Mouse (Mus musculus) embryonic fibroblast, embryonic 13.5 days (primary cell): Measurements from ENCODE around the gene Arl6ip4. TPM values are rescaled to one million over a fixed set of nuclear protein-coding genes. Genes with fewer than 3 reads are reported as not detected.
A peak's percentile ranks its signal among the peaks of the same experiment; 100 is the strongest.

ENCODE experiments used
- H3K27ac ChIP-seq: 2 replicates; pipeline ENCODE4 v1.5.1; 2012; ENCODE audit warnings: low read length, control low read depth, inconsistent platforms; ENCODE audit not compliant: insufficient read depth
- H3K4me1 ChIP-seq: 2 replicates; pipeline ENCODE4 v1.6.1; 2011; ENCODE audit warnings: low read length; ENCODE audit not compliant: control insufficient read depth, insufficient read depth
- H3K4me3 ChIP-seq: 2 replicates; pipeline ENCODE4 v1.5.1; 2011; ENCODE audit warnings: mild to moderate bottlenecking, control low read depth, low read length; ENCODE audit not compliant: insufficient read depth
- CTCF ChIP-seq: IDR thresholded peaks from 2 replicates; pipeline ENCODE4 v1.5.1; 2011; ENCODE audit warnings: mild to moderate bottlenecking, control low read depth, low read length, moderate library complexity, borderline replicate concordance; ENCODE audit not compliant: insufficient read depth
- POLR2A ChIP-seq: IDR thresholded peaks from 2 replicates; pipeline ENCODE4 v1.6.1; 2011; ENCODE audit warnings: low read depth, mild to moderate bottlenecking, control low read depth, low read length, moderate library complexity
- polyA plus RNA-seq: library from polyadenylated mRNA; stranded (reverse); fragments of >200 nt; gene quantifications from 2 replicates; pipeline ENCODE4 v1.2.4, GENCODE M21; 2011; ENCODE audit warnings: low read depth; ENCODE audit not compliant: missing spikeins, insufficient read length

The Arl6ip4 gene
- polyA plus RNA-seq, 1 experiment = 57.0 TPM

DNA sequence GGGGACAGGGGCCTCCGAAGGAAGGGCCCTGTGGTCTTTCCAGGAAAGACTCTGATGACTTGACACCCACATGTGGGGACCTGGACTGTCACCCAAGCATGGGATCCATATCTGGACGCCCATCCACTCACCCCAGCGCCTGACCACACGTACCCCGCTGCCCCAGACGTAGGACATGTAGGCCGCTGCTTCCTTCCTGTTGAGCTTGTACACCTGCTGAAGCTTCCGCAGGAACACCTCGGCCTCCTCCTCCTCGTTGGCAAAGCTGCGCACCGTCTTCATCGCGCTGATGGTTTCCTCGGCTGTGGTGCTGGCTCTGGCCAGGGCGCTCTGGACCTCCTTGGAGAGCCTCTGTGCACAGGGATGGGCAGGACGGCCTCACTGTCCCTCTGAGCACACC, 36.0 kb upstream of the Arl6ip4 start:
- H3K27ac ChIP-seq = no peak overlapping the region
- no peak overlapping the region for H3K4me3 ChIP-seq
- peaks cover 3% of the 10 kb centered on the region; the same call in 1 of the 2 replicates for H3K4me1 ChIP-seq
- TF ChIP-seq POLR2A (no peak), CTCF (no peak)

DNA sequence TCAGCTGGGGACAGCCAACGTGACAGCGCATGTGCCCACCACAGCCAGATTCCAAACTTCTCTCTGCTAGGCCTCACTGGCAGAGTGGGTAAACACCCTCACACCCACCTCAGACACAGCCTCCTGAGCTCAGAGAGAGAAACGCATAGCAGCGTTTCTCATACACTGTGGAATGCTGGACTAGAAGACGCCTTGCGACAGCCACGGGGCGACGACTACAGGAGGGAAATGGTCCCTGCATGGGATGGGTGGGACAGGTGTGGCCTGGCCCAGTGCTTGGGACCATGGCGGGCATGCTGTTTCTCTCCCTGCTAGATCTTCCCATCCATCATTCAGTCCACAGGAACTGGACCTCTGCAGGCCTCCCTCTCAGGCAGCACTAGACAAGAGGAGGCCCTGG, 33.4 kb upstream of the Arl6ip4 start:
- H3K4me1 ChIP-seq = no peaks in the 10 kb centered on the region
- H3K4me3 ChIP-seq = no peak overlapping the region
- no peak overlapping the region for H3K27ac ChIP-seq
- no peak for TF ChIP-seq POLR2A
- no peak for TF ChIP-seq CTCF

DNA sequence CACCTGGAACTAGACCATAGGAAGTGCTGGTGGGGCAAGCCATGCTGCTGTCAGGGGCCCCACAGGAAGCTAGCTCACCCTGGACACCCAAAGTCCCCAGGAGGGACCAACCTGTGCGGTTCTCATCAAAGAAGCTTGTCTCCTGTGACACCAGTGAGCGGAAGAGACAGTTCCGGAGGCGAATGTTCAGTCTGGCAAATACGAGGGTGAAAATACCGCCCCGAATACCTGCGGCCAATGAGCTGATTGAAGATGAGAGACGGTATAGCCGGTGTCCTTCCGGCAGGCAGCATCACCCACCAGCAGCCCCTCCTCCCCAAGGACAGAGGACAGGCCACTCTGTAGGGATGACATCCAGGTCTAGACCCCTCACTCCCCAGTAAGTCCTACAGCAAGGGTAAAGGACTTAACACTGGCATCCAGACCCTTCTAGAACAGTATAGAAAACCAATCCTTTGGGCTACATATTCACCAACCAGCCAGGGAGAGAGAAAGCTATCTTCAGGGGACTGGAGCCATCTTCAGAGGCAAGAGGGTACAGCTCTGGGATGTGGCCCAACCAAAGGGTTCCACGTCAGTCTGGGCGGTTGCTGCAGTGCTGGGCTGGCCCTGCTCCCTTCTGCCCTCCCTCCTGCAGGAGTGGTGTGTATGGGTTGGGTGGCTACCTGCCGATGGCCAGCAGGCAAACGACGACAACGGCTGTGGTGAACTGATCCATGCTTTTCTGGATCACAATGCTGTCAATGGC, 32.8 kb upstream of the Arl6ip4 start:
- no peak for TF ChIP-seq POLR2A
- TF ChIP-seq CTCF = no peak
- no peak overlapping the region for H3K27ac ChIP-seq
- H3K4me3 ChIP-seq = no peak overlapping the region
- H3K4me1 ChIP-seq = no peaks in the 10 kb centered on the region

DNA sequence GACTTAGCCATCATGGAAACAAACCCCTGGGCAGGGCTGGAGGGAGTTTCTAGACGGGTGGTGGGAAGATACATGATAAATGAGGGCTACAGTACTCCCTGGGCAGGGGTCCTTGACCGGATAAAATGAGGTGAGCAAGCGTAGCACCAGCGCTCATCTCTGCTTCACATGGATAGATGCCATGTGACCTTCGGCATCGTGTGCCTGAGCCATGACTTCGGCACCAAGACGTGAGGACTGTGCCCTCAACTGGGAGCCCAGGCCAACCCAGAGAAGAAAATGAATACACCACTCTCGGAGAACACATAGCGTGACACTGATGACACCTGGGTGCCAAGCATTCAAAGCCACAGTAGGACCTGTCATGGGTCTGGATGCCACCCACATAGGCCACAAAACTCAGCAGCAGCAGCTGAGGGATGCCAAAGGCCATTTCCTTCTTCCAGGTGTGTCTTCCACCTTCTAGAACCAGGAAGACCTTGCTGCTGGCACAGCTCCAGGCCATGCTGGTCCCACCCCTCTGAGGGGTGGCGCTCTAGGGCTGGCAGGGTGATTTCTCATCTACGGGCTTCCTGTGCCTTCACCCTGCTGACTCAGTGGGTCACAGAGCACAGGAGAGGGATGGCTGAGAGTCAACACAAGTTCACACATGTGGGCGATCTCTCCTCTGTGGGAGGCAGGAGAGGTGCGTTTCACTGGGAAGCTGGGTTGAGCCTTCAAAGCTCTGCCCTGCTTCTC, 31.9 kb upstream of the Arl6ip4 start:
- H3K27ac ChIP-seq = no peak overlapping the region
- no peak for TF ChIP-seq CTCF
- no peak for TF ChIP-seq POLR2A
- no peak overlapping the region for H3K4me3 ChIP-seq
- no peaks in the 10 kb centered on the region for H3K4me1 ChIP-seq

DNA sequence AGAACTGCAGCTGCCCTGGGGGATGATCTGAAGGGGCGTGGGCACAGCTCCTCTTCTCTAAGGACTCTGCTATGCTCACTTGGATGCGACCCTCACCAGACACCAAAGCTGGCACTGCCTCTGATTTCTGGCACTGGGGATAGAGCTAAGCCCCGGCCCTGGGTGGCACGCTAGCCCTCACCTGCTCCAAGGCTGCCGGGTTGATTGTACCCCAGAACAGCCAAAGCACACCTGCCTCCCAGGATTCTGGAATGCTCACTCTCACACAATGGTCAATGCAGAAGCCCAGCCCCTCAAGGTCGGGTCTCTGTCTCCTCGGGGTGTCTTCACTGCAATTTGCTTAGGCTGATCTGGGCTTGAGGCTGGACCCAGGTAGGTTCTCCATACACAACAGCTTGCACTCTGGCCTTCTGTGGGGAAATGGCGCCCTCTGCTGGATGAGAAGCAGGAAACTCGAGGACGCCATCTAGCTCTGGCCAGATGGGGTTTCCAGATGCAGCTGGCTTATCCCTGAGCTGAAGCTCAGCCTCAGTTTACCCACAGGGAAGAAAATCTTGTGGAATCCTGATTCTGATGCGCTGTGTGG, 31.2 kb upstream of the Arl6ip4 start:
- Histone ChIP-seq H3K4me1 (no peaks in the 10 kb centered on the region), H3K27ac (no peak overlapping the region), H3K4me3 (no peak overlapping the region)
- TF ChIP-seq POLR2A (no peak), CTCF (peak; percentile 99)

DNA sequence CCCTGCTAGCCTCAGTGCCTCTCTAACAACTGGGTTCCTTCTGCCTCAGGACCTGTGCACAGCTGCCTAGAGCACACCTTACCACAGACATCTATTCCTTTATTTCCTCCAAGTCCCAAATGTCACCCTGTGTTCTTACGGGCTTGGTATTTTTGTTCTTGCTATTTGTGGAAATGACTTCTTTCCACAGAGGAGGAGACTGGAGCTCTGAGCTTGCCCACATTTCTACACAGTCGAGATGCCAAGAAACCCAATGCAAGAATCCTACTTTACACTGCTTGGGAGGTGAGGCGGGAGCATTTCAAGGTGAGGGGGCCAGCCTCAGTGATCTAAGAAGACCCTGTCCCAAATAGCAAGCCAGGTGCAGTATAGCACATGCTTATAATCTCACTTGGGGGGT, 30.4 kb upstream of the Arl6ip4 start:
- H3K4me1 ChIP-seq = no peaks in the 10 kb centered on the region
- H3K27ac ChIP-seq = no peak overlapping the region
- TF ChIP-seq POLR2A (no peak), CTCF (no peak)
- no peak overlapping the region for H3K4me3 ChIP-seq

DNA sequence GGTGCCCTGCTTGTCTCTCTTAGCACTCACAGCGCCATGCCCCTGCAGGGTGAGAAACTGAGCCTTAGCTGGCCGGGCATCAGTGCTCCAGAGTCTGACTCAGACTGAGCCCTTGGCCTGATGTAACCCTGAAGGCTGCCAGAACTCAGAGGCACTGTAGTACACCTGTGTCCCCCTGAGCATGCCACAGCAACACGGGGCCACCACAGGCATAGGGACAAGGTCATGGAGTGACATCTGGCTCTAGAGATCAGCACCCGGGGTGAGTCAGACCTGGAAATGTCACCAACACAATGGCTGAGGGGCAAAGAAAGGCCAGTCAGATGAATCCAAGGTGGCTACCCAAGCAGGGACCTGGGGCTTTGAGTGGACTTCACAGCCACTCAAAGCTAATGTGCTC, 29.0 kb upstream of the Arl6ip4 start:
- H3K27ac ChIP-seq = no peak overlapping the region
- TF ChIP-seq POLR2A (no peak), CTCF (no peak)
- no peak overlapping the region for H3K4me3 ChIP-seq
- no peaks in the 10 kb centered on the region for H3K4me1 ChIP-seq

DNA sequence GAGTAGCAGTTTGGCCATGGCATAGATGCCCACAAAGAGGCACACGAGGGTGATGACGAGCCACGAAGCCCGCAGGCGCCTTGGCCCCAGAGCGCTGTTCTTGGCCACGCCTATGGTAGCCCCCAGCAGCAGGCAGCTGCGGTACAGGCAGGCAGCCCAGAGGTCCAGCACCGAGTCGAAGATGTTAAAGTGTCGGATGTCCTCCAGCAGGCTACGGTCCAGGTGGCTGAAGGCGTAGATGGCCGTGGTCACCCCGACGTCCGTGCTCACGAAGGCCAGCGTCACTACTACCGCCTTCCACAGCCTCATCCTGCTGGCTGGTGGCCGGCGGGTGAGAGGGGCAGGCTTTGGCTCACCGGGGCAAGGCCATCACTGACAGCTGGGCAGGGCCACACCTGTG, 26.0 kb upstream of the Arl6ip4 start:
- no peak overlapping the region for H3K27ac ChIP-seq
- no peak overlapping the region for H3K4me3 ChIP-seq
- TF ChIP-seq POLR2A (no peak), CTCF (no peak)
- no peaks in the 10 kb centered on the region for H3K4me1 ChIP-seq

DNA sequence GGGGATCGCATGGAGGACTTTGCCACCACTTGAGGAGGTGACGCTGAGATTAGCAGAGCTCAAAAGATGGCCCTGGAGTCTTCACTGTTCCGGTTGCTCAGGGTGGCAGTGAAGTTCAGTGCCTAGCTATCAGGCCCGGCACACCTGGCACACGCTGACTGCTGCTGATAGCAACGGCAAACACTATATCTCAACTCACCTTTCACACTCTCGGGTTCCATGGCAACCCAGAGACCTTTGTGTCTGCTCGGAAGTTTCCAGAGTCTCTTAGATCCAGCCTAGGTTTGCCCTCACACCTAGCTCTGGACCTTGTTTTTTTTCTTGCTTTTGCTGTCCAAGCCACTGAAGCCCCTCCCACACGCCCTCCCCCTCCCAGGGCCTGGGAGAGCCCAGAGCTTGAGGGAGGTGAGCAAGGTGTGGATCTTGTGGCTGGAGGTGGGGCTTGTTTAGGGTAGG, 23.9 kb upstream of the Arl6ip4 start:
- TF ChIP-seq POLR2A (no peak), CTCF (no peak)
- Histone ChIP-seq H3K27ac (no peak overlapping the region), H3K4me3 (no peak overlapping the region), H3K4me1 (no peaks in the 10 kb centered on the region)

DNA sequence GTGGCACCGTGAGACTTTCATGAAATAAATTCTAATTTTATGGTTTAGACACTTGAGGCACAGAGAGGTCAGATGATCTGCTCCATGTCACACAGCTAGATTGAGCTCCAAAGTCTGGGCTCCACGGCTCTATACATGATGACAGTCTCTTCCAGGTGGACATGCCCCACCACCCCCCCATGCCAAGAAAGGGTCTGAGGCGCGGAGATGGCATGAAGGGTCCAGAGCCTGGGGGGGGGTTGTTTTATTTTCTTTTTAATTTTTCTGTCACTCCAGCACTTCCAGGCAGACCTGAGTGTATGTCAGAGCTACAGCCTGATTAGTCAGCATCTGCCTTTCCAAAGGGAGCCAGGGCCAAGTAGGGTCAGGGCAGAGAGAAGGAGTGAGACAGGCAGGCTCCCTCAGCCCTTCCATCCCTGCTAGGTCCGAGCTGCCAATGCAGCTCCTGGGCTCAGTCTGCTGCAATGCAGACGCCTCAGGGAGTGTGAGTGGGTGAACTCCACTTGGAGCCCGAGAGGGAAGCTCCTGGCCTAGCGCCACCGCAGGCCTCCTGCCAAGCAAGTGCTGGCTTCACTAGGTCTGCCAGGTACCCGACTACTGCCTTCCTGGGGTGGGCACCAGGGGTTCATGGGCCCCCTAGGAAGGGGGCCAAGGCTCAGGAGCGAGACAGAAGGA, 22.6 kb upstream of the Arl6ip4 start:
- no peaks in the 10 kb centered on the region for H3K4me1 ChIP-seq
- no peak for TF ChIP-seq POLR2A
- no peak overlapping the region for H3K27ac ChIP-seq
- H3K4me3 ChIP-seq = no peak overlapping the region
